Mouse (Mus musculus) adrenal gland, adult 10 weeks (tissue): ENCODE measurements around the gene Med31. TPM values are rescaled to one million over a fixed set of nuclear protein-coding genes. Genes with fewer than 3 reads are reported as not detected.

Experiments
- polyA plus RNA-seq: library from polyadenylated mRNA; stranded (reverse); fragments of 350-450 nt; fragmentation: Illumina TruSeq; extraction: RNeasy Lipid Tissue Mini Kit (QIAGEN cat#74804); gene quantifications from one replicate; pipeline ENCODE4 v1.2.3, GENCODE M21; 2014; ENCODE audit warnings: low read depth, low replicate concordance

The Med31 gene
- polyA plus RNA-seq = 8.9 TPM

GRCm38 (mm10) chr11:72215410-72215797 lies at the start of gene Med31:
TSS of gene Med31 (minus strand) at chr11:72215592.

GRCm38 (mm10) chr11:72207204-72207833 lies 8.1 kb downstream of the Med31 start, which contains the start of the genes 4933427D14Rik and Txndc17:
TSS of gene 4933427D14Rik (minus strand) at chr11:72207459.
TSS of gene Txndc17 (plus strand) at chr11:72207547.

GRCm38 (mm10) chr11:72206341-72207203 lies 8.8 kb downstream of the Med31 start, which contains the start of gene Gm43951:
TSS of gene Gm43951 (minus strand) at chr11:72206840.

Other genes with a start within 250 kb of the Med31 start
- not detected for gene Aipl1, start 178.1 kb downstream of the Med31 start, polyA plus RNA-seq
- gene Pimreg, start 173.6 kb downstream of the Med31 start, polyA plus RNA-seq = 0.41 TPM
- 0.35 TPM for gene Pitpnm3, start 79.8 kb downstream of the Med31 start, polyA plus RNA-seq
- not detected for gene Gm43951, start 8.8 kb downstream of the Med31 start, polyA plus RNA-seq
- gene 4933427D14Rik, start 8.1 kb downstream of the Med31 start, polyA plus RNA-seq = 6.8 TPM
- gene Txndc17, start 8.0 kb downstream of the Med31 start, polyA plus RNA-seq = 150 TPM
- gene Slc13a5, start 51.6 kb upstream of the Med31 start, polyA plus RNA-seq = not detected
- 72.4 TPM for gene Xaf1, start 86.0 kb upstream of the Med31 start, polyA plus RNA-seq
- not detected for gene Fbxo39, start 98.9 kb upstream of the Med31 start, polyA plus RNA-seq
- gene Tekt1, start 146.8 kb upstream of the Med31 start, polyA plus RNA-seq = not detected
- 1.4 TPM for gene Smtnl2, start 196.1 kb upstream of the Med31 start, polyA plus RNA-seq
- not detected for gene Ggt6, start 219.9 kb upstream of the Med31 start, polyA plus RNA-seq
- gene Mybbp1a, start 225.8 kb upstream of the Med31 start, polyA plus RNA-seq = 34.3 TPM